Mouse (Mus musculus) midbrain, embryonic 13.5 days (tissue): ENCODE measurements around the gene Syt6. TPM values are rescaled to one million over a fixed set of nuclear protein-coding genes. Genes with fewer than 3 reads are reported as not detected.

Source experiments
- ATAC-seq: fragments of 200-750 bp; cut with Nextera tagmentation; 2 replicates; pipeline ENCODE4 v1.8.0; 2017; ENCODE audit warnings: mild to moderate bottlenecking, moderate TSS enrichment, moderate library complexity
- H3K27ac ChIP-seq: fragments of 300-500 bp; sonication (generic); 2 replicates; pipeline ENCODE4 v1.5.1; 2015; ENCODE audit warnings: inconsistent platforms, mild to moderate bottlenecking, moderate library complexity
- H3K27me3 ChIP-seq: fragments of 300-500 bp; sonication (generic); 2 replicates; pipeline ENCODE4 v1.6.1; 2015; ENCODE audit warnings: mild to moderate bottlenecking, inconsistent platforms
- H3K36me3 ChIP-seq: fragments of 300-500 bp; sonication (generic); 2 replicates; pipeline ENCODE4 v1.6.1; 2015; ENCODE audit warnings: mild to moderate bottlenecking, inconsistent platforms
- H3K4me1 ChIP-seq: fragments of 300-500 bp; sonication (generic); replicated peaks from 2 replicates; pipeline ENCODE4 v1.6.1; 2015; ENCODE audit warnings: inconsistent platforms
- H3K4me2 ChIP-seq: fragments of 300-500 bp; sonication (generic); replicated peaks from 2 replicates; pipeline ENCODE4 v1.6.1; 2015; ENCODE audit warnings: moderate library complexity, mild to moderate bottlenecking, inconsistent platforms
- H3K4me3 ChIP-seq: fragments of 300-500 bp; sonication (generic); replicated peaks from 2 replicates; pipeline ENCODE4 v1.5.1; 2015; ENCODE audit warnings: mild to moderate bottlenecking, inconsistent platforms
- H3K9ac ChIP-seq: fragments of 300-500 bp; sonication (generic); replicated peaks from 2 replicates; pipeline ENCODE4 v1.6.1; 2015; ENCODE audit warnings: mild to moderate bottlenecking, inconsistent platforms
- H3K9me3 ChIP-seq: fragments of 300-500 bp; sonication (generic); 2 replicates; pipeline ENCODE4 v1.6.1; 2016; ENCODE audit warnings: mild to moderate bottlenecking, inconsistent platforms
- WGBS: fragments of 180-500 bp; shearing (Covaris S2); methylation state at CpG from one replicate; pipeline ENCODE4 v1.1.7; 2015; 5-methylcytosine and 5-hydroxymethylcytosine counted together
- polyA plus RNA-seq: library from polyadenylated mRNA; unstranded; fragments of >200 nt; fragmentation: Nextera tagmentation; extraction: Ambion mirVana; gene quantifications from 2 replicates; pipeline ENCODE4 v1.2.1, GENCODE M21; 2015

Syt6 gene
- polyA plus RNA-seq, 1 experiment from 2014 or later = 10.4 TPM

- H3K9me3 ChIP-seq = no peaks in the 10 kb centered on the region
- H3K9ac ChIP-seq = no peak overlapping the region
- peaks cover 72% of the 10 kb centered on the region for H3K27me3 ChIP-seq
- no peaks in the 10 kb centered on the region for H3K36me3 ChIP-seq
- peaks cover 46% of the 10 kb centered on the region for H3K4me1 ChIP-seq
- H3K4me3 ChIP-seq = peak overlapping the region; percentile 22
- no peak overlapping the region for H3K27ac ChIP-seq
- H3K4me2 ChIP-seq = peak overlapping the region; percentile 47
- WGBS = under 1% methylated on average over 14 of the region's 14 CpGs
- peak; percentile 48 for ATAC-seq
These were observed 1.3 kb upstream of the Syt6 start for GRCm38 (mm10) chr3:103573791-103574166.

GRCm38 (mm10) chr3:103574566-103575155 is 370 bp upstream of the Syt6 start:
- Histone ChIP-seq H3K27ac (no peak overlapping the region; the same call in 1 of the 2 replicates), H3K4me3 (peak overlapping the region; percentile 56), H3K36me3 (no peaks in the 10 kb centered on the region), H3K27me3 (peaks cover 72% of the 10 kb centered on the region), H3K9me3 (no peaks in the 10 kb centered on the region), H3K4me1 (peaks cover 46% of the 10 kb centered on the region), H3K9ac (0 out of 2 replicates have a peak overlapping the region, but pooled peaks have one; percentile 69), H3K4me2 (peak overlapping the region; percentile 81)
- ATAC-seq = no peak
- 4% methylated on average over 22 of the region's 22 CpGs for WGBS

GRCm38 (mm10) chr3:103575893-103576641 is 1.0 kb downstream of the Syt6 start:
- Histone ChIP-seq H3K36me3 (no peaks in the 10 kb centered on the region), H3K9ac (peak overlapping the region; percentile 69), H3K27ac (peak overlapping the region; percentile 25; the same call in 1 of the 2 replicates), H3K4me2 (peak overlapping the region; percentile 81), H3K4me3 (peak overlapping the region; percentile 56), H3K9me3 (no peaks in the 10 kb centered on the region), H3K4me1 (peaks cover 52% of the 10 kb centered on the region), H3K27me3 (peaks cover 68% of the 10 kb centered on the region)
- WGBS = under 1% methylated on average over 67 of the region's 69 CpGs
- ATAC-seq = peak; percentile 59

DNA sequence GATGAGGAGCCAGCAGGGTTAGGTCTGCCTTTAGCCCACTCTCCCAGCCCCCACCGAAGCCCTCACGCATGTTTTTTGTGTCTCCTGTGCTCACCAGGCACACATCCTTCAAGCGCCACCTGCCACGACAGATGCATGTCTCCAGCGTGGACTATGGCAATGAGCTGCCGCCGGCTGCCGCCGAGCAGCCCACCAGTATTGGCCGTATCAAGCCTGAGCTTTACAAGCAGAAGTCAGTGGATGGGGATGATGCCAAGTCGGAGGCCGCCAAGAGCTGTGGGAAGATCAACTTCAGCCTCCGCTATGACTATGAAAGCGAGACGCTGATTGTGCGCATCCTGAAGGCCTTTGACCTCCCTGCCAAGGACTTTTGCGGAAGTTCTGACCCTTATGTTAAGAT is 12.1 kb downstream of the Syt6 start:
- no peaks in the 10 kb centered on the region for H3K36me3 ChIP-seq
- H3K9ac ChIP-seq = no peak overlapping the region
- 90% methylated on average over 17 of the region's 17 CpGs for WGBS
- no peak overlapping the region for H3K27ac ChIP-seq
- ATAC-seq = no peak
- H3K4me2 ChIP-seq = no peak overlapping the region
- no peaks in the 10 kb centered on the region for H3K27me3 ChIP-seq
- H3K4me1 ChIP-seq = peaks cover 7% of the 10 kb centered on the region
- H3K9me3 ChIP-seq = no peaks in the 10 kb centered on the region
- H3K4me3 ChIP-seq = no peak overlapping the region

GRCm38 (mm10) chr3:103587672-103588071 is 12.6 kb downstream of the Syt6 start:
- Histone ChIP-seq H3K4me3 (no peak overlapping the region), H3K27me3 (no peaks in the 10 kb centered on the region), H3K9me3 (no peaks in the 10 kb centered on the region), H3K9ac (no peak overlapping the region), H3K4me1 (peaks cover 1% of the 10 kb centered on the region; the same call in 1 of the 2 replicates), H3K27ac (no peak overlapping the region), H3K4me2 (no peak overlapping the region), H3K36me3 (no peaks in the 10 kb centered on the region)
- 92% methylated on average over 5 of the region's 5 CpGs for WGBS
- ATAC-seq = no peak

GRCm38 (mm10) chr3:103589636-103590035 is 14.6 kb downstream of the Syt6 start:
- Histone ChIP-seq H3K9ac (no peak overlapping the region), H3K9me3 (no peaks in the 10 kb centered on the region), H3K4me1 (no peaks in the 10 kb centered on the region), H3K4me2 (no peak overlapping the region), H3K36me3 (no peaks in the 10 kb centered on the region), H3K4me3 (no peak overlapping the region), H3K27ac (no peak overlapping the region), H3K27me3 (no peaks in the 10 kb centered on the region)
- 85% methylated on average over 5 of the region's 5 CpGs for WGBS
- no peak for ATAC-seq

DNA sequence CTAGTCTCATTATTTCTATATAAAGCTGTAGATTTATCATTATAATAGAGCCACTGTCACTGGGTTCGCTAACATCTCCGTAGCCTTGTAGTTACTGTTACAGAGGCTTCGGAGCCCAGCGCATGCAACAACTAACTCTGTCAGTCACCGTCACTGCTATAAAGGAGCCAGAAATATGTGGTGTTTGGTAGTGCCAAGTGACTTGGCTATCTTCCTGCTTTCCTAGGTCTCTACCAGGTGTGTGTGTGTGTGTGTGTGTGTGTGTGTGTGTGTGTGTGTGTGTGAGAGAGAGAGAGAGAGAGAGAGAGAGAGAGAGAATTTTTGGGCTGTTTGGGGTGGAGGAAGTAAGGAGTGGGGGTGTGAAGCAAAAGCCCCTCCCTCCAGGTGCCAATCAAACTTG is 17.6 kb downstream of the Syt6 start:
- no peaks in the 10 kb centered on the region for H3K27me3 ChIP-seq
- 95% methylated on average over 5 of the region's 5 CpGs for WGBS
- ATAC-seq = no peak
- no peaks in the 10 kb centered on the region for H3K4me1 ChIP-seq
- no peaks in the 10 kb centered on the region for H3K36me3 ChIP-seq
- H3K9me3 ChIP-seq = no peaks in the 10 kb centered on the region
- H3K4me2 ChIP-seq = no peak overlapping the region
- no peak overlapping the region for H3K4me3 ChIP-seq
- no peak overlapping the region for H3K9ac ChIP-seq
- no peak overlapping the region for H3K27ac ChIP-seq

DNA sequence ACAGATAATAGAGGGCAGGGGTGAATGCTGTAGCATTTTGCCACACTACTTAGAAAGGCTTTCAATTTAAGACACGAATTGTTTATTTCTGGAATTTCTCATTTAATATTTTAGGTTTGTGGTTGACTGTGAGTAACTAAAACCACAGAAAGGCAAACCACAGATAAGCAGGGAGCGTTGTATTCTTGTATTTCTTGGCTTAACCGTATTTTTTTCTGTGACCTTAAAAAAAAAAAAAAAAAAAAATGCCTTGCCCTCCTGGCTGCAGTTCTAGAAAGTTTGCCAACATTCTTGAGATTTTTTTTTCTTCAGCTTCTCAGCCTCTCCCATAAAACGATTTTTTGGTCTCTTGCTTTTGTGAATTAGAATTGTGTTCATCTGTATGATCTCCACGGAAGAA is 18.6 kb downstream of the Syt6 start:
- Histone ChIP-seq H3K27ac (no peak overlapping the region), H3K9me3 (no peaks in the 10 kb centered on the region), H3K27me3 (no peaks in the 10 kb centered on the region), H3K4me2 (no peak overlapping the region), H3K9ac (no peak overlapping the region), H3K4me3 (no peak overlapping the region), H3K4me1 (peaks cover 4% of the 10 kb centered on the region; the same call in 1 of the 2 replicates), H3K36me3 (no peaks in the 10 kb centered on the region)
- 83% methylated on average over 5 of the region's 5 CpGs for WGBS
- no peak for ATAC-seq

- no peak overlapping the region for H3K4me3 ChIP-seq
- no peaks in the 10 kb centered on the region for H3K27me3 ChIP-seq
- H3K4me1 ChIP-seq = peaks cover 6% of the 10 kb centered on the region; the same call in 1 of the 2 replicates
- H3K9ac ChIP-seq = no peak overlapping the region
- no peak for ATAC-seq
- 75% methylated on average over 7 of the region's 7 CpGs for WGBS
- no peak overlapping the region for H3K27ac ChIP-seq
- no peak overlapping the region for H3K4me2 ChIP-seq
- H3K9me3 ChIP-seq = no peaks in the 10 kb centered on the region
- H3K36me3 ChIP-seq = no peaks in the 10 kb centered on the region
These were observed 20.3 kb downstream of the Syt6 start for GRCm38 (mm10) chr3:103595271-103595810.

GRCm38 (mm10) chr3:103597586-103597985 is 22.6 kb downstream of the Syt6 start:
- no peak for ATAC-seq

GRCm38 (mm10) chr3:103601011-103601410 is 26.0 kb downstream of the Syt6 start:
- Histone ChIP-seq H3K27ac (no peak overlapping the region), H3K9ac (no peak overlapping the region), H3K4me1 (peaks cover 6% of the 10 kb centered on the region; the same call in 1 of the 2 replicates), H3K36me3 (no peaks in the 10 kb centered on the region), H3K4me3 (no peak overlapping the region), H3K27me3 (no peaks in the 10 kb centered on the region), H3K9me3 (no peaks in the 10 kb centered on the region), H3K4me2 (no peak overlapping the region)
- no peak for ATAC-seq
- WGBS = 46% methylated on average over 7 of the region's 7 CpGs

More at GRCm38 (mm10) chr3:103597586-103597985, 22.6 kb downstream of the Syt6 start:
- H3K36me3 ChIP-seq = no peaks in the 10 kb centered on the region
- H3K4me1 ChIP-seq = peaks cover 6% of the 10 kb centered on the region; the same call in 1 of the 2 replicates
- H3K4me2 ChIP-seq = no peak overlapping the region
- 73% methylated on average over 4 of the region's 4 CpGs for WGBS
- no peak overlapping the region for H3K9ac ChIP-seq
- no peaks in the 10 kb centered on the region for H3K9me3 ChIP-seq
- H3K27ac ChIP-seq = no peak overlapping the region
- H3K27me3 ChIP-seq = no peaks in the 10 kb centered on the region
- H3K4me3 ChIP-seq = no peak overlapping the region

- H3K4me3 ChIP-seq = no peak overlapping the region
- no peaks in the 10 kb centered on the region for H3K9me3 ChIP-seq
- no peaks in the 10 kb centered on the region for H3K36me3 ChIP-seq
- H3K9ac ChIP-seq = no peak overlapping the region
- no peak overlapping the region for H3K4me2 ChIP-seq
- WGBS = 77% methylated on average over 1 of the region's 1 CpGs
- peaks cover 6% of the 10 kb centered on the region; the same call in 1 of the 2 replicates for H3K4me1 ChIP-seq
- no peaks in the 10 kb centered on the region for H3K27me3 ChIP-seq
- no peak overlapping the region for H3K27ac ChIP-seq
- ATAC-seq = no peak
These were observed 26.5 kb downstream of the Syt6 start for GRCm38 (mm10) chr3:103601561-103601960.
